Mouse (Mus musculus) CH12.LX (cell line): ENCODE measurements around the gene Got2. TPM values are rescaled to one million over a fixed set of nuclear protein-coding genes. Genes with fewer than 3 reads are reported as not detected.

Source experiments
- DNase-seq: peaks from one replicate; pipeline ENCODE4 v3.0.0-alpha.2; 2013; ENCODE audit errors: extremely low read depth
- H3K27ac ChIP-seq: 2 replicates; pipeline ENCODE4 v1.5.1; 2012; ENCODE audit warnings: low read depth, mild to moderate bottlenecking, control low read depth, moderate library complexity; ENCODE audit not compliant: insufficient read depth
- H3K27me3 ChIP-seq: replicated peaks from 2 replicates; pipeline ENCODE3; 2012; ENCODE audit warnings: inconsistent platforms
- H3K36me3 ChIP-seq, 2 experiments: replicated peaks in 1 of 2; 2 replicates each; pipeline versions ENCODE3 to v1.6.1; 2012; ENCODE audit warnings: inconsistent platforms in 1 of 2, low read length in 1 of 2, mild to moderate bottlenecking in 1 of 2, mixed read lengths in 1 of 2, moderate library complexity in 1 of 2; ENCODE audit not compliant: control insufficient read depth in 1 of 2, insufficient read depth in 1 of 2
- H3K4me1 ChIP-seq, 2 experiments: 2 replicates each; pipeline ENCODE4 v1.6.1; 2012; ENCODE audit warnings: inconsistent platforms in 1 of 2, moderate library complexity in 1 of 2; ENCODE audit not compliant: insufficient read depth in 2 of 2, control insufficient read depth in 1 of 2
- H3K4me2 ChIP-seq: 2 replicates; pipeline ENCODE4 v1.6.1; 2012; ENCODE audit warnings: low read depth, mild to moderate bottlenecking, control low read depth; ENCODE audit not compliant: poor library complexity, insufficient read depth, severe bottlenecking
- H3K4me3 ChIP-seq, 3 experiments: fragments of 150-350 bp in 1 of 3; sonication (generic) in 1 of 3; replicated peaks in 1 of 3; 2 replicates each; pipeline versions ENCODE3 to v1.5.1; 2011 to 2012; ENCODE audit warnings: low read depth in 2 of 3, low read length in 2 of 3, mild to moderate bottlenecking in 2 of 3, moderate library complexity in 2 of 3, control low read depth in 1 of 3, improper control_type of control experiment in 1 of 3, inconsistent platforms in 1 of 3, mixed read lengths in 1 of 3; ENCODE audit not compliant: poor library complexity in 1 of 3
- H3K79me2 ChIP-seq: replicated peaks from 2 replicates; pipeline ENCODE4 v1.6.1; 2012; ENCODE audit warnings: mild to moderate bottlenecking, moderate library complexity; ENCODE audit not compliant: control insufficient read depth, poor library complexity, insufficient read depth, severe bottlenecking; ENCODE audit errors: extremely low read depth
- H3K9ac ChIP-seq: 2 replicates; pipeline ENCODE4 v1.6.1; 2012; ENCODE audit warnings: low read depth, mild to moderate bottlenecking, control low read depth, moderate library complexity; ENCODE audit not compliant: insufficient read depth
- H3K9me3 ChIP-seq: replicated peaks from 2 replicates; pipeline ENCODE3; 2012; ENCODE audit warnings: low read length, inconsistent platforms, mixed read lengths
- BHLHE40 ChIP-seq: IDR thresholded peaks from 2 replicates; pipeline ENCODE4 v1.6.1; 2011; ENCODE audit warnings: mild to moderate bottlenecking, low read depth, low read length, improper control_type of control experiment
- CHD2 ChIP-seq: IDR thresholded peaks from 2 replicates; pipeline ENCODE4 v1.6.1; 2011; ENCODE audit warnings: low read length, improper control_type of control experiment
- CTCF ChIP-seq, 2 experiments: IDR thresholded peaks in 1 of 2; conservative IDR thresholded peaks in 1 of 2; 2 replicates each; pipeline ENCODE4 v1.5.1; 2011 to 2012; ENCODE audit warnings: low read depth in 2 of 2, low read length in 2 of 2, improper control_type of control experiment in 1 of 2, inconsistent platforms in 1 of 2, mild to moderate bottlenecking in 1 of 2, moderate library complexity in 1 of 2
- ELF1 ChIP-seq: IDR thresholded peaks from 2 replicates; pipeline ENCODE4 v1.6.1; 2014; ENCODE audit warnings: low read depth, mild to moderate bottlenecking, inconsistent platforms, low read length, improper control_type of control experiment
- ETS1 ChIP-seq: conservative IDR thresholded peaks from 2 replicates; pipeline ENCODE4 v1.6.1; 2012; ENCODE audit warnings: low read depth, mild to moderate bottlenecking, inconsistent platforms, low read length, improper control_type of control experiment, moderate library complexity
- GABPA ChIP-seq: IDR thresholded peaks from 2 replicates; pipeline ENCODE4 v1.6.1; 2012; ENCODE audit warnings: low read depth, low read length, improper control_type of control experiment, inconsistent platforms; ENCODE audit not compliant: insufficient replicate concordance
- IRF4 ChIP-seq: IDR thresholded peaks from 2 replicates; pipeline ENCODE4 v1.6.1; 2014; ENCODE audit warnings: low read depth, mild to moderate bottlenecking, inconsistent platforms, low read length, improper control_type of control experiment
- JUN ChIP-seq: IDR thresholded peaks from 2 replicates; pipeline ENCODE4 v1.6.1; 2011; ENCODE audit warnings: low read depth, mild to moderate bottlenecking, low read length, improper control_type of control experiment, moderate library complexity; ENCODE audit not compliant: insufficient read depth
- JUND ChIP-seq: conservative IDR thresholded peaks from 2 replicates; pipeline ENCODE4 v1.6.1; 2011; ENCODE audit warnings: low read depth, low read length, improper control_type of control experiment
- MAX ChIP-seq: IDR thresholded peaks from 2 replicates; pipeline ENCODE4 v1.6.1; 2011; ENCODE audit warnings: low read length, improper control_type of control experiment
- MAZ ChIP-seq: IDR thresholded peaks from 2 replicates; pipeline ENCODE4 v1.6.1; 2012; ENCODE audit warnings: low read depth, mild to moderate bottlenecking, inconsistent platforms, low read length, improper control_type of control experiment, moderate library complexity
- MEF2A ChIP-seq: IDR thresholded peaks from 2 replicates; pipeline ENCODE4 v1.6.1; 2014; ENCODE audit warnings: low read depth, mild to moderate bottlenecking, inconsistent platforms, low read length, improper control_type of control experiment, borderline replicate concordance
- MXI1 ChIP-seq: IDR thresholded peaks from 2 replicates; pipeline ENCODE4 v1.6.1; 2011; ENCODE audit warnings: mild to moderate bottlenecking, low read depth, low read length, improper control_type of control experiment
- POLR2A ChIP-seq: IDR thresholded peaks from 2 replicates; pipeline ENCODE4 v1.6.1; 2011; ENCODE audit warnings: low read depth, mild to moderate bottlenecking, improper control_type of control experiment, low read length
- RAD21 ChIP-seq: IDR thresholded peaks from 2 replicates; pipeline ENCODE4 v1.6.1; 2011; ENCODE audit warnings: low read depth, mild to moderate bottlenecking, low read length, improper control_type of control experiment, moderate library complexity
- RCOR1 ChIP-seq: conservative IDR thresholded peaks from 2 replicates; pipeline ENCODE4 v1.6.1; 2012; ENCODE audit warnings: low read depth, mild to moderate bottlenecking, inconsistent platforms, low read length, improper control_type of control experiment
- SIN3A ChIP-seq: IDR thresholded peaks from 2 replicates; pipeline ENCODE4 v1.6.1; 2012; ENCODE audit warnings: low read length, improper control_type of control experiment, inconsistent platforms
- UBTF ChIP-seq: IDR thresholded peaks from 2 replicates; pipeline ENCODE4 v1.6.1; 2012; ENCODE audit warnings: low read depth, mild to moderate bottlenecking, inconsistent platforms, low read length, improper control_type of control experiment, moderate library complexity
- USF1 ChIP-seq: IDR thresholded peaks from 2 replicates; pipeline ENCODE4 v1.6.1; 2014; ENCODE audit warnings: low read depth, mild to moderate bottlenecking, inconsistent platforms, low read length, improper control_type of control experiment
- USF2 ChIP-seq: conservative IDR thresholded peaks from 2 replicates; pipeline ENCODE4 v1.6.1; 2011; ENCODE audit warnings: low read depth, low read length, improper control_type of control experiment
- ZC3H11A ChIP-seq: IDR thresholded peaks from 2 replicates; pipeline ENCODE4 v1.6.1; 2012; ENCODE audit warnings: low read depth, mild to moderate bottlenecking, inconsistent platforms, low read length, improper control_type of control experiment
- ZKSCAN1 ChIP-seq: IDR thresholded peaks from 2 replicates; pipeline ENCODE4 v1.6.1; 2012; ENCODE audit warnings: low read depth, inconsistent platforms, low read length, improper control_type of control experiment, borderline replicate concordance
- dilution Hi-C: fragments of 300-500 bp; cut with MboI; formaldehyde crosslinking; loops from 2 replicates; pipeline ENCODE4 v1.14.3; 2020; ENCODE audit warnings: low sequenced_read_pairs; ENCODE audit not compliant: extremely low pct_unique_long_range_greater_than_20kb, extremely low pct_ligation_motif_present
- in situ Hi-C: fragments of 300-500 bp; cut with MboI; formaldehyde crosslinking; loops from 3 replicates; pipeline ENCODE4 v1.14.3; 2019; ENCODE audit warnings: low sequenced_read_pairs, low pct_ligation_motif_present, low pct_unique_long_range_greater_than_20kb, mixed read lengths
- polyA plus RNA-seq: library from polyadenylated mRNA; unstranded; fragments of >175 nt; gene quantifications from 2 replicates; pipeline ENCODE4 v1.2.1, GENCODE M21; 2012; ENCODE audit warnings: low read depth; ENCODE audit not compliant: insufficient read length
- total RNA-seq, 2 experiments: library from RNA; depleted of rRNA; stranded (reverse); fragments of 300-350 nt in 1 of 2; fragments of >200 nt in 1 of 2; gene quantifications; 2 replicates each; pipeline ENCODE4 v1.2.3; 2012 to 2014

The Got2 gene
- total and polyA plus RNA-seq, 3 experiments = 283 to 489 (median 303) TPM

- TF ChIP-seq RAD21 (no peak), USF2 (no peak)
Observed at GRCm38 (mm10) chr8:95885966-95886365, 2.4 kb downstream of the Got2 start (continued).

DNA sequence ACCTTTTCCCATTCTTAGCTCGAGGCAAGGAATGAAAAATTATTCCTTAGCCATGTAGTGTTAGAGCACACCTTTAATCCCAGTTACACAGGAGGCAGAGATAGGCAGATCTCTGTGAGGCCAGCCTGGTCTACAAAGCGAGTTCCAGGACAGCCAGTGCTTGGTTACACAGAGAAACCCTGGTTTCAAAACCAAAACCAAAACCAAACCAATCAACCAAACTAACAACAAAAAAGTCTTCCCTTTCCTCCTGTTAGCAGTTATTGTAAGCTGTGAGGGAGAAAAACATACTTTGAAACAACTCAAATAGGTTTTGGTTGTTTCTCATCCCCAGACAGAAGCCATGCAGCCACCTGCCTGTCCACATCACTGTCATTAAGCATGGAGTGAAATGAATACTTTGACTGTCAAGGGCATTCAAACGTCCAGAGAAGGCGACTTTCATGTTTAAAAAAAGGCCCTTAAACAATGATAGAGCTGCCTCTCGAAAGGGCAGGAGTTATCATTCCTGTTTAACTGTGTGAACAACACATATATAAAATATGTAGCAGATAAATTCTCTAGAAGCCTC, 3.0 kb downstream of the Got2 start:
- H3K4me1 ChIP-seq = peaks cover 16 to 54% of the 10 kb centered on the region in 2 experiments
- H3K27ac ChIP-seq = peak overlapping the region; percentile 67; the same call in 1 of the 2 replicates

DNA sequence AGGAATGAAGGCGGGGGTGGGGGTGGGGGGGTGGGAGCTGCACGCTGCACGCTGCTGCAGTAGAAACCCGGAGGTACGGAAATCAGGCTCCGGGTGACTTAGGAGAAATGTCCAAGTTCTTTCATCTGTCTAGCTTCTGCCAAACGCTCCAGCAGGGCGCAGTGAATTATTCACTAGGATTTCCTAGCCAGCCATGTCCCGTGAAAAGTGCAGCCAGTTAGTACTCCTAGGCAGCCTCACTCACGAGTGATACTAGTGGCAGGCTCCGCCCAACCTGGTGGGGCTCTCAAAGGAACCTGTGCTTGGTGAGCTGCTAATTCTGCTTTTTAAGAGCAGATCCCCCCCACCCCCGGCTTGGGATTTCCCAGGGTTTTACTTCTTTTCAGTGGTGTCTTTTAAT, 3.9 kb downstream of the Got2 start:
- no peak for DNase-seq
- H3K4me1 ChIP-seq = peaks cover 16 to 59% of the 10 kb centered on the region in 2 experiments
- dilution Hi-C loops = no loop called here

More for the DNA sequence above, 3.0 kb downstream of the Got2 start:
- in situ Hi-C loops (no loop called here), dilution Hi-C loops (no loop called here)
- Histone ChIP-seq H3K9me3 (no peaks in the 10 kb centered on the region), H3K79me2 (peaks cover 71% of the 10 kb centered on the region), H3K27me3 (no peaks in the 10 kb centered on the region), H3K36me3 (peaks cover 0 to 20% of the 10 kb centered on the region in 2 experiments), H3K9ac (peak overlapping the region; percentile 91), H3K4me3 (peak overlapping the region in 2 of 3 experiments; percentile 96 to 100), H3K4me2 (peak overlapping the region; percentile 99)
- TF ChIP-seq SIN3A (0 out of 2 replicates have a peak, but pooled peaks have one; percentile 32), ZC3H11A (no peak)
- no peak for DNase-seq

DNA sequence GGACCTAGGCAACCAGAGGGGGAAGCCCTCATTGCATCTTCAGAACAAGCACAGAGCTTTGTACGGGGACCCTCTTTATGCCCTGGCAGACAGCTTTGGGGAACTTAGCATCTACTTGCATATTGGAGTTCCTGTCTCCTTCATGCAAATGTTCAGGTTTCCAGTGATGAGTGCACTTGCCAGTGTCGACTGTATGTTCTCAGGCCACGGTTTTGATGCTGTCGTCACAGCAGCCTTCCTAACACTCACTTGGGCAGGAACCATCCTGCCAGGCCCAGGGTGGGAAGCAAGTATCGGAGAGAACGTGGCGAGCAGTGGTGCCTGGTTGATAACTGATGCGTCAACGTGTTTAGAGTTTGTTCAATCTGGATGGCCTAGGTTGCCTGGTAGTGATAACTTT, 6.2 kb downstream of the Got2 start:
- H3K27ac ChIP-seq = peak overlapping the region; percentile 13
- H3K79me2 ChIP-seq = peaks cover 91% of the 10 kb centered on the region
- peaks cover 6% of the 10 kb centered on the region for H3K9me3 ChIP-seq
- H3K4me2 ChIP-seq = no peak overlapping the region
- dilution Hi-C loops = no loop called here
- no peak overlapping the region for H3K9ac ChIP-seq
- H3K27me3 ChIP-seq = no peaks in the 10 kb centered on the region
- H3K4me3 ChIP-seq = peak overlapping the region in 1 of 3 experiments; percentile 8
- H3K4me1 ChIP-seq = peaks cover 16 to 65% of the 10 kb centered on the region in 2 experiments
- in situ Hi-C loops = no loop called here
- peak; percentile 62 for DNase-seq
- peaks cover 10 to 44% of the 10 kb centered on the region in 2 experiments for H3K36me3 ChIP-seq
- TF ChIP-seq CTCF (conservative IDR thresholded peaks at IDR 0.05 in 1 of 2, IDR thresholded peaks at IDR 0.05 in 1 of 2; ENCODE audit: low read depth in 2 of 2, low read length in 2 of 2) (no peak), SIN3A (peak; percentile 27; the same call in 1 of the 2 replicates), USF1 (no peak), ETS1 (peak; percentile 41; the same call in 1 of the 2 replicates), IRF4 (0 out of 2 replicates have a peak, but pooled peaks have one; percentile 28), MXI1 (no peak), ZC3H11A (no peak), ELF1 (0 out of 2 replicates have a peak, but pooled peaks have one; percentile 17), UBTF (no peak), JUN (no peak), CHD2 (0 out of 2 replicates have a peak, but pooled peaks have one; percentile 0), MAX (no peak), GABPA (no peak), RCOR1 (0 out of 2 replicates have a peak, but pooled peaks have one; percentile 15), MAZ (no peak)

More for the DNA sequence above, 3.9 kb downstream of the Got2 start:
- peak overlapping the region in 2 of 3 experiments; percentile 26 to 100 for H3K4me3 ChIP-seq
- in situ Hi-C loops = no loop called here
- H3K79me2 ChIP-seq = peaks cover 79% of the 10 kb centered on the region
- H3K27me3 ChIP-seq = no peaks in the 10 kb centered on the region
- TF ChIP-seq MXI1 (no peak), ZKSCAN1 (no peak), CHD2 (0 out of 2 replicates have a peak, but pooled peaks have one; percentile 28), BHLHE40 (peak; percentile 35; the same call in 1 of the 2 replicates), MEF2A (peak; percentile 49; the same call in 1 of the 2 replicates), UBTF (no peak), JUND (no peak), POLR2A (no peak), RAD21 (no peak), ETS1 (0 out of 2 replicates have a peak, but pooled peaks have one; percentile 6)
- H3K9me3 ChIP-seq = no peaks in the 10 kb centered on the region
- peaks cover 0 to 25% of the 10 kb centered on the region in 2 experiments for H3K36me3 ChIP-seq
- 0 out of 2 replicates have a peak overlapping the region, but pooled peaks have one; percentile 67 for H3K27ac ChIP-seq
- H3K4me2 ChIP-seq = peak overlapping the region; percentile 99
- peak overlapping the region; percentile 57 for H3K9ac ChIP-seq
